Mouse (Mus musculus) brain, embryonic 14.5 days (tissue): ENCODE data around the gene Ccne1.

Experiments
- CTCF ChIP-seq: fragments of 200-500 bp; IDR thresholded peaks from 2 replicates; pipeline ENCODE4 v1.5.1; 2012; ENCODE audit warnings: inconsistent platforms, mild to moderate bottlenecking, moderate library complexity, borderline replicate concordance; ENCODE audit not compliant: insufficient read depth, insufficient read length; ENCODE audit errors: extremely low read depth
- POLR2A ChIP-seq: fragments of 200-500 bp; IDR thresholded peaks from 2 replicates; pipeline ENCODE4 v1.6.1; 2012; ENCODE audit warnings: mild to moderate bottlenecking, inconsistent platforms, borderline replicate concordance; ENCODE audit not compliant: poor library complexity, insufficient read depth, insufficient read length, severe bottlenecking; ENCODE audit errors: extremely low read depth

DNA sequence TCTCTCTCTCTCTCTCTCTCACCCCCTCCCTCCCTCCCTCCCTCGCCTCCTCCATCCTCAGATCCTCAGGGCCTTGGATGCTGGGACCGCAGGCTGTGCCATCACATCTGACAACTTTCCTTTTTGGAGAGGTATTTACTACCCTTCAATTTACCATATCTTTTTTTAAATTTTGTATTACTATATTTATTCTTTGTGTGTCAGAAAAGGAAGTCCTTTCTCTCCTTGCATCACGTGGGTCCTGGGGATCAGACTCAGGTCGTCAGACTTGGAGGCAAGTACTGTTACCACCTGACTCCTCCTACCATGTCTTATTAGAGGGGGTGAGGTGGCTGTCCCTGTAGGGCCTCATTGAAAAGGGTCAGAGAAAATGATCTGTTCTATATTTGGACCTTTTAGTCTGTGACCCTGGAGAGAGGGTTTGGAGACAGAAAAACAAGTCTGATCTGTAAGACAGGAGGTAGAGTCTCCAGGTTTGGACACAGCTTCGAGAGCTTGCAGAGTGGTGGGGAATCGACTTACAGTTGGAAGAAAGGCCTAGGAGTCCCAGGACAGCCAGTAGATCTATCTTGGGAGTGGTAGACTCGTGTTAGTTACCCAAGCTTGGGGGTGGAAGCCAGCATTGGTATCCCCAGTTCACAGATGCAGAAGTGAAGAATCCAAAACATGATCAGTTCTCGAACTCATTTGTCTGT, 47.6 kb downstream of the Ccne1 start:
- no peak for TF ChIP-seq POLR2A
- no peak for TF ChIP-seq CTCF
